Mouse (Mus musculus): Measurements from ENCODE around the gene Megf6. TPM values are rescaled to one million over a fixed set of nuclear protein-coding genes. Genes with fewer than 3 reads are reported as not detected.

Gene Megf6
- polyA plus RNA-seq, 1 experiment from 2014 or later = 5.0 TPM

GRCm38 (mm10) chr4:154198377-154198961, 27.9 kb downstream of the Megf6 start:
- Histone ChIP-seq H3K9ac (replicated peaks; ENCODE audit: low read depth, low read length) (no peak overlapping the region), H3K27me3 (ENCODE audit: control insufficient read depth, insufficient read depth, low read length) (no peaks in the 10 kb centered on the region), H3K36me3 (ENCODE audit: control insufficient read depth, insufficient read depth, low read length) (no peaks in the 10 kb centered on the region), H3K27ac (ENCODE audit: low read depth, low read length) (no peak overlapping the region), H3K4me2 (ENCODE audit: low read depth, low read length) (no peak overlapping the region), H3K4me3 (ENCODE audit: low read depth, low read length) (no peak overlapping the region), H3K9me3 (ENCODE audit: control insufficient read depth, low read length) (no peaks in the 10 kb centered on the region), H3K4me1 (ENCODE audit: control insufficient read depth, insufficient read depth, low read length) (peaks cover 9% of the 10 kb centered on the region; the same call in 1 of the 2 replicates)
- no peak for ATAC-seq (ENCODE audit: low read depth)
- WGBS = 22% methylated on average over 7 of the region's 7 CpGs

GRCm38 (mm10) chr4:154201511-154201910, 31.0 kb downstream of the Megf6 start:
- Histone ChIP-seq H3K27me3 (ENCODE audit: control insufficient read depth, insufficient read depth, low read length) (no peaks in the 10 kb centered on the region), H3K4me3 (ENCODE audit: low read depth, low read length) (no peak overlapping the region), H3K36me3 (ENCODE audit: control insufficient read depth, insufficient read depth, low read length) (no peaks in the 10 kb centered on the region), H3K4me2 (ENCODE audit: low read depth, low read length) (no peak overlapping the region), H3K27ac (ENCODE audit: low read depth, low read length) (no peak overlapping the region), H3K9me3 (ENCODE audit: control insufficient read depth, low read length) (no peaks in the 10 kb centered on the region), H3K4me1 (ENCODE audit: control insufficient read depth, insufficient read depth, low read length) (peaks cover 9% of the 10 kb centered on the region; the same call in 1 of the 2 replicates), H3K9ac (replicated peaks; ENCODE audit: low read depth, low read length) (no peak overlapping the region)
- 35% methylated on average over 5 of the region's 5 CpGs for WGBS
- no peak for ATAC-seq (ENCODE audit: low read depth)

DNA sequence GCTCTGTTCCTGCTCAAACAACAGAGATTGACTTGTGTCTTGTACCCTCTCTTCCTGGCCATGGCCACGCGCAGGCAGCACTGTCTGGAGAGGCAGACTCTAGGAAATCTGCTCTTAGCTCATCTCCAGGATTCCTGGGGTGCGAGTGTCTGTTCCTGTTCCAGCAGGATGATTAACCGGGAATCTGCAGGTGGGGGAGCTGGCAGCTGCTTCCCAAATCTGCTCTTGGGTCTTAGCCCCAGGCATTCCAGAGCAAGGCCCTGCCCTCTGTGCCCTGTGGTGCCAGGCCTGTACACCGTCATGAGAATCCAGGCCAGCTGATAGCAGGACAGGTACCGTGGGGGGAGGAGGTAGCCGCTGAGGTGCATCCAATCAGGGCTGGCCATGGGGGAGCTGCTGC, 34.0 kb downstream of the Megf6 start:
- H3K27ac ChIP-seq (ENCODE audit: low read depth, low read length) = no peak overlapping the region
- H3K4me1 ChIP-seq (ENCODE audit: control insufficient read depth, insufficient read depth, low read length) = no peaks in the 10 kb centered on the region
- H3K9me3 ChIP-seq (ENCODE audit: control insufficient read depth, low read length) = no peaks in the 10 kb centered on the region
- 76% methylated on average over 7 of the region's 7 CpGs for WGBS
- ATAC-seq (ENCODE audit: low read depth) = no peak
- no peaks in the 10 kb centered on the region for H3K36me3 ChIP-seq (ENCODE audit: control insufficient read depth, insufficient read depth, low read length)
- no peak overlapping the region for H3K4me2 ChIP-seq (ENCODE audit: low read depth, low read length)
- no peak overlapping the region for H3K4me3 ChIP-seq (ENCODE audit: low read depth, low read length)
- H3K9ac ChIP-seq (replicated peaks; ENCODE audit: low read depth, low read length) = no peak overlapping the region
- H3K27me3 ChIP-seq (ENCODE audit: control insufficient read depth, insufficient read depth, low read length) = no peaks in the 10 kb centered on the region

- Histone ChIP-seq H3K4me3 (ENCODE audit: low read depth, low read length) (no peak overlapping the region), H3K4me2 (ENCODE audit: low read depth, low read length) (no peak overlapping the region), H3K27ac (ENCODE audit: low read depth, low read length) (no peak overlapping the region), H3K9me3 (ENCODE audit: control insufficient read depth, low read length) (no peaks in the 10 kb centered on the region), H3K9ac (replicated peaks; ENCODE audit: low read depth, low read length) (no peak overlapping the region), H3K36me3 (ENCODE audit: control insufficient read depth, insufficient read depth, low read length) (no peaks in the 10 kb centered on the region), H3K4me1 (ENCODE audit: control insufficient read depth, insufficient read depth, low read length) (no peaks in the 10 kb centered on the region), H3K27me3 (ENCODE audit: control insufficient read depth, insufficient read depth, low read length) (no peaks in the 10 kb centered on the region)
- 79% methylated on average over 5 of the region's 5 CpGs for WGBS
- ATAC-seq (ENCODE audit: low read depth) = no peak
Observed at GRCm38 (mm10) chr4:154205392-154205791, 34.9 kb downstream of the Megf6 start.

- peak; percentile 63 for ATAC-seq (ENCODE audit: low read depth)
- no peak overlapping the region for H3K4me2 ChIP-seq (ENCODE audit: low read depth, low read length)
Observed at GRCm38 (mm10) chr4:154207261-154207660, 36.7 kb downstream of the Megf6 start.

DNA sequence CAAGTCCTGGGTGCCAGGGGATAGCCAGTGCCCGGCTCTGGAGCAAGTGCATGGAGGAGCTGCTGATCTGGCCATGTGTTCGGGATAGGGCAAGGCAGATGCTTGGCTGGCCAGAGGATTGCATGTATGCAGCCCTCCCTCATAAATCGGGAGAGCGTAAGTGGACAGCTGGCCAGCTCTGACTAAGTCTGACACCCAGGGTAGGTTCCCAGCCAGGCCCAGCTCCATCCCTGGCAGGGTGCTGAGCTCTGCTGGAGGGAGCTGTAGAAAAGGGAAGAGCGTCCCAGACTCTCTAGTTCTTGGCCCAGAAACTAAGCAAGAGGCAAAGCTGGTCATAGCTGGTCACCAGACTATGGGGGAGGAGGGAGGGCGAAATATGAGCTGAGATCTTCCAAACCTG, 38.5 kb downstream of the Megf6 start:
- Histone ChIP-seq H3K4me3 (ENCODE audit: low read depth, low read length) (no peak overlapping the region), H3K9ac (replicated peaks; ENCODE audit: low read depth, low read length) (no peak overlapping the region), H3K4me2 (ENCODE audit: low read depth, low read length) (no peak overlapping the region), H3K36me3 (ENCODE audit: control insufficient read depth, insufficient read depth, low read length) (no peaks in the 10 kb centered on the region), H3K4me1 (ENCODE audit: control insufficient read depth, insufficient read depth, low read length) (no peaks in the 10 kb centered on the region), H3K9me3 (ENCODE audit: control insufficient read depth, low read length) (no peaks in the 10 kb centered on the region), H3K27ac (ENCODE audit: low read depth, low read length) (no peak overlapping the region), H3K27me3 (ENCODE audit: control insufficient read depth, insufficient read depth, low read length) (no peaks in the 10 kb centered on the region)
- no peak for ATAC-seq (ENCODE audit: low read depth)
- 81% methylated on average over 6 of the region's 6 CpGs for WGBS

More at GRCm38 (mm10) chr4:154207261-154207660, 36.7 kb downstream of the Megf6 start:
- H3K36me3 ChIP-seq (ENCODE audit: control insufficient read depth, insufficient read depth, low read length) = no peaks in the 10 kb centered on the region
- no peaks in the 10 kb centered on the region for H3K9me3 ChIP-seq (ENCODE audit: control insufficient read depth, low read length)
- H3K27me3 ChIP-seq (ENCODE audit: control insufficient read depth, insufficient read depth, low read length) = no peaks in the 10 kb centered on the region
- no peak overlapping the region for H3K27ac ChIP-seq (ENCODE audit: low read depth, low read length)
- H3K4me3 ChIP-seq (ENCODE audit: low read depth, low read length) = no peak overlapping the region
- 16% methylated on average over 5 of the region's 5 CpGs for whole genome bisulfite sequencing
- H3K4me1 ChIP-seq (ENCODE audit: control insufficient read depth, insufficient read depth, low read length) = no peaks in the 10 kb centered on the region
- no peak overlapping the region for H3K9ac ChIP-seq (replicated peaks; ENCODE audit: low read depth, low read length)

DNA sequence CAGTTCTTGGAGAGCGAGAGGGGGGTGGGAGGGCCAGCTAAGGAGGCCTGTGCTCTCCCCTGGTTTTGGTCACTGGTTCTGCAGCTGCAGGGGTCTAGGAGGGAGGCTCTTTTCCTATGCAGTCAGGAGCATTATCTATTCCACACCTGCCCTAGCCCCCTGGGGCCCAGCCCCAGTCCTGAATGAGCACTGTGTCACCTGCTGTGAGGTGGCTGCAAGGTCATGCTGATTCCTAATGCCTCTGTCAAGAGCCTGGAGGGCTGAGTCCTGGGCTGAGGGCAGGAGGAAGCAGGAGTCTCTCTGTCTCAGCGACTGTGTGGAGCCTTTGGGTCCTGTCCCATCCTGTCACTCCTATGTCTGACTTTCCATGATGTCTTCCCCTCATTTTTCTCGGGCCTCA, 39.3 kb downstream of the Megf6 start:
- Histone ChIP-seq H3K9ac (replicated peaks; ENCODE audit: low read depth, low read length) (no peak overlapping the region), H3K4me2 (ENCODE audit: low read depth, low read length) (no peak overlapping the region), H3K4me1 (ENCODE audit: control insufficient read depth, insufficient read depth, low read length) (no peaks in the 10 kb centered on the region), H3K9me3 (ENCODE audit: control insufficient read depth, low read length) (no peaks in the 10 kb centered on the region), H3K36me3 (ENCODE audit: control insufficient read depth, insufficient read depth, low read length) (no peaks in the 10 kb centered on the region), H3K27ac (ENCODE audit: low read depth, low read length) (no peak overlapping the region), H3K4me3 (ENCODE audit: low read depth, low read length) (no peak overlapping the region), H3K27me3 (ENCODE audit: control insufficient read depth, insufficient read depth, low read length) (no peaks in the 10 kb centered on the region)
- WGBS = 14% methylated on average over 3 of the region's 3 CpGs
- ATAC-seq (ENCODE audit: low read depth) = no peak

- WGBS = 85% methylated on average over 13 of the region's 13 CpGs
- no peak for ATAC-seq (ENCODE audit: low read depth)
- Histone ChIP-seq H3K4me3 (ENCODE audit: low read depth, low read length) (no peak overlapping the region), H3K4me1 (ENCODE audit: control insufficient read depth, insufficient read depth, low read length) (no peaks in the 10 kb centered on the region), H3K9ac (replicated peaks; ENCODE audit: low read depth, low read length) (no peak overlapping the region), H3K27ac (ENCODE audit: low read depth, low read length) (no peak overlapping the region), H3K9me3 (ENCODE audit: control insufficient read depth, low read length) (no peaks in the 10 kb centered on the region), H3K27me3 (ENCODE audit: control insufficient read depth, insufficient read depth, low read length) (no peaks in the 10 kb centered on the region), H3K4me2 (ENCODE audit: low read depth, low read length) (no peak overlapping the region), H3K36me3 (ENCODE audit: control insufficient read depth, insufficient read depth, low read length) (no peaks in the 10 kb centered on the region)
Observed at GRCm38 (mm10) chr4:154211459-154211858, 40.9 kb downstream of the Megf6 start.

DNA sequence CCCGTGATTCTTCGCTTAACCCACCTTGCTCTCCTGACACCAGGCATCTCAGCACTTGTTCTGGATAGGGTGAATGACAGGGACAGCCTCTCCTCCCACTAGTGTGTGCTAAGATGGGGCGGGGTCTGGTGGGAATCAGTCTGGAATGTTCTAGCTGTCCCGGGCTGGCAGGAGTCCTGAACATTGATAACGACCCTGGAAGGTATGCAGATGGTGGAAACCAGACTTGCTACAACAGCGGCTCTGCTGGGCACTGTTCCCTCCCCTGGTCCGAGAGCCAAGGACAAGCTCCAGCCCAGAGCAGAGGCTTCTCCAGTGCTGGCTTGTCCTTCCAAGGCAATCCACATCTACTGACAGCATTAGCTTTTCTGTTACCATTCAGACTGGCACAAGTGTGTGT, 43.1 kb downstream of the Megf6 start:
- Histone ChIP-seq H3K9me3 (ENCODE audit: control insufficient read depth, low read length) (no peaks in the 10 kb centered on the region), H3K4me2 (ENCODE audit: low read depth, low read length) (no peak overlapping the region), H3K9ac (replicated peaks; ENCODE audit: low read depth, low read length) (no peak overlapping the region), H3K36me3 (ENCODE audit: control insufficient read depth, insufficient read depth, low read length) (no peaks in the 10 kb centered on the region), H3K27me3 (ENCODE audit: control insufficient read depth, insufficient read depth, low read length) (no peaks in the 10 kb centered on the region), H3K4me3 (ENCODE audit: low read depth, low read length) (no peak overlapping the region), H3K27ac (ENCODE audit: low read depth, low read length) (no peak overlapping the region), H3K4me1 (ENCODE audit: control insufficient read depth, insufficient read depth, low read length) (no peaks in the 10 kb centered on the region)
- WGBS = 72% methylated on average over 7 of the region's 7 CpGs
- no peak for ATAC-seq (ENCODE audit: low read depth)

All from neural tube, embryonic 14.5 days (tissue).